In the genomic region with DNA sequence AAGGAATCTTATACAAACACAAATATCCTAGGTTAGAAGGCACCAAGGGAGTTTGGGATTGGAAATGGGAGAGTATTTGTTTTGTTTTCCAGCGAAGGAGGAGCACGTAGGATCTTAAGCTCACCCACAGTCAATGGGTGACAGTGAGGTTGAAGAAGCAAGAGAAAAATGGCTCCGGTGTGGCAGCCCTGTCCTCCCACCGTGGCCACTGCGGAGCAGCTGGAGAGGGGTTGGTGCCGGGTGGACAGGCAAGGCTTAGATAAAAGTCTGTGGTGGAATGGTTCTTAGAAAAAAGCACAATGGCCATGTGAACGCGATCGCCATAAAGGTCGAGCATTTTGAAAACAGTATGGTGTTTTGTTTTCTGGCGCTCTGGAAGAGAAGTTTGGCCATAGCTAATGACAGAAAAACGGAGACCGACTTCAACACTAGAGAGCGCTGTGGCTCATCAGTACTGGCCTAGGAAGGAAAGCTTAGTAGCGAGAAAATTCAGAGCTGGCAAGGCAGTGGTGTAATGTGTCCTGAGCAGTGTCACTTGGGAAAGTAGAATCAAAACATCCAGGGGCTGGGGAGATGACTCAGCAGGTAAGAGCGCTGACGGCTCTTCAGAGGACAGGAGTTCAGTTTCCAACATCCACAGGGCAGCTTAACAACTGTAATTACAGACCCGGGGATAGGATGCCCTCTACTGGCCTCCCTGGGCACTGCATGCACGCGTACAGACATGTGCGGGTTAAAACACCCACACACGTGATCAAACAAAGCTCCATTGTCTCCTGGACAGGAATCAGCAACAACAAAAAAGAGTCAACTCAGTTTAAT, we compare ENCODE assay signal across 8 mouse cellular contexts. TPM values are rescaled to one million over a fixed set of nuclear protein-coding genes. Genes with fewer than 3 reads are reported as not detected.
DNase-seq lines count a peak whose midpoint lies in the region; ATAC-seq lines count a peak whose summit lies in the region.

No protein-coding gene starts in this region.

- peak overlapping the region; percentile 8; the same call in 1 of the 2 replicates for H3K4me3 ChIP-seq in hindbrain, embryonic 14.5 days (replicated peaks; ENCODE audit: low read length)

- H3K27ac ChIP-seq in hindbrain, embryonic 14.5 days: no peak overlapping the region

- no peaks in the 10 kb centered on the region for H3K9me3 ChIP-seq in hindbrain, embryonic 14.5 days (ENCODE audit: control insufficient read depth, low read length)

- H3K4me2 ChIP-seq in hindbrain, embryonic 14.5 days (replicated peaks): peak overlapping the region; percentile 43

- H3K4me1 ChIP-seq in hindbrain, embryonic 14.5 days (replicated peaks; ENCODE audit: control insufficient read depth, insufficient read depth, low read length): peaks cover 11% of the 10 kb centered on the region; the same call in 1 of the 2 replicates

- ATAC-seq in hindbrain, embryonic 14.5 days (ENCODE audit: low FRiP score): peak; percentile 78

- H3K36me3 ChIP-seq in hindbrain, embryonic 14.5 days (replicated peaks; ENCODE audit: control insufficient read depth, insufficient read depth): no peaks in the 10 kb centered on the region

- DNase-seq in R1 (ENCODE audit: low read depth, low spot score): peak; percentile 90
- DNase-seq in cerebellum, postnatal 25 days: peak; percentile 77 to 84
- DNase-seq in frontal cortex, postnatal 25 days (ENCODE audit: low spot score in 2 of 2): peak; percentile 60 to 63
- DNase-seq in hindbrain, embryonic 14.5 days (ENCODE audit: low spot score): peak; percentile 85
- DNase-seq in layer of hippocampus, postnatal 36 days: peak; percentile 61 to 66
- peak; percentile 86 for DNase-seq in lung, postnatal 36 days
- DNase-seq in retina, postnatal 1 day: peak; percentile 90
- peak; percentile 55 for DNase-seq in urinary bladder, adult 2 months (ENCODE audit: low spot score)

- H3K9ac ChIP-seq in hindbrain, embryonic 14.5 days: no peak overlapping the region

- no peaks in the 10 kb centered on the region for H3K27me3 ChIP-seq in hindbrain, embryonic 14.5 days (ENCODE audit: control insufficient read depth, insufficient read depth, low read length)

- WGBS in hindbrain, embryonic 14.5 days: 20% methylated on average over 22 of the region's 22 CpGs

RNA-seq across cellular contexts. Expression of a gene that starts 14.8 kb away (rescaled TPM):
- polyA plus RNA-seq in hindbrain, embryonic 14.5 days (2014; fragmentation: Nextera tagmentation; extraction: Ambion mirVana): 4.3 and 5.9 TPM in 2 replicates
- total RNA-seq in layer of hippocampus, postnatal 36 days (2021): 1 to 10 TPM; 2.6 to 4.5 TPM
- not detected in 2 replicates for polyA plus RNA-seq in urinary bladder, adult 2 months (2012; rRNA removed)

RNA-seq across cellular contexts. Expression of a gene that starts 49.6 kb away (rescaled TPM):
- polyA plus RNA-seq in hindbrain, embryonic 14.5 days (2014; fragmentation: Nextera tagmentation; extraction: Ambion mirVana): 47.5 and 51.0 TPM in 2 replicates
- 10 to 100 TPM; 16.1 to 16.8 TPM for total RNA-seq in layer of hippocampus, postnatal 36 days (2021)
- polyA plus RNA-seq in urinary bladder, adult 2 months (2012; rRNA removed): 6.1 and 6.9 TPM in 2 replicates
